Mouse (Mus musculus): ENCODE measurements at regions not wholly inside any gene's neighbourhood (a gene's known extent, or its start where the extent isn't known, plus 50 kb on each side); places are given as distances from the start of the nearest gene placed in this dataset.

GRCm38 (mm10) chr12:78133341-78133740, 60.7 kb upstream of the Gm6657 start:
- Histone ChIP-seq H3K36me3 (ENCODE audit: control insufficient read depth, insufficient read depth) (no peaks in the 10 kb centered on the region), H3K9me3 (ENCODE audit: control insufficient read depth) (no peaks in the 10 kb centered on the region), H3K27me3 (replicated peaks; ENCODE audit: control insufficient read depth, insufficient read depth, low read length) (no peaks in the 10 kb centered on the region; the same call in 1 of the 2 replicates), H3K27ac (ENCODE audit: low read depth, low read length) (no peak overlapping the region), H3K4me2 (replicated peaks; ENCODE audit: low read depth) (no peak overlapping the region), H3K9ac (ENCODE audit: low read depth, low read length) (no peak overlapping the region), H3K4me3 (ENCODE audit: low read depth, low read length) (no peak overlapping the region), H3K4me1 (replicated peaks; ENCODE audit: control insufficient read depth, insufficient read depth, low read length) (no peaks in the 10 kb centered on the region)
- WGBS: 50% methylated on average over 9 of the region's 9 CpGs
- TF ChIP-seq CTCF (IDR thresholded peaks at IDR 0.05; ENCODE audit: low read depth): no peak
- ATAC-seq: no peak

GRCm38 (mm10) chr12:78133984-78134383, 60.1 kb upstream of the Gm6657 start:
- ATAC-seq: no peak
- no peak overlapping the region for H3K4me3 ChIP-seq (ENCODE audit: low read depth, low read length)
- H3K9ac ChIP-seq (ENCODE audit: low read depth, low read length): no peak overlapping the region
- 56% methylated on average over 4 of the region's 4 CpGs for WGBS
- H3K4me1 ChIP-seq (replicated peaks; ENCODE audit: control insufficient read depth, insufficient read depth, low read length): no peaks in the 10 kb centered on the region
- TF ChIP-seq CTCF (IDR thresholded peaks at IDR 0.05; ENCODE audit: low read depth): no peak
- H3K27me3 ChIP-seq (replicated peaks; ENCODE audit: control insufficient read depth, insufficient read depth, low read length): no peaks in the 10 kb centered on the region; the same call in 1 of the 2 replicates
- no peaks in the 10 kb centered on the region for H3K36me3 ChIP-seq (ENCODE audit: control insufficient read depth, insufficient read depth)
- no peak overlapping the region for H3K27ac ChIP-seq (ENCODE audit: low read depth, low read length)
- no peak overlapping the region for H3K4me2 ChIP-seq (replicated peaks; ENCODE audit: low read depth)
- no peaks in the 10 kb centered on the region for H3K9me3 ChIP-seq (ENCODE audit: control insufficient read depth)

GRCm38 (mm10) chr12:78137196-78137595, 56.8 kb upstream of the Gm6657 start:
- no peaks in the 10 kb centered on the region for H3K36me3 ChIP-seq (ENCODE audit: control insufficient read depth, insufficient read depth)
- H3K27ac ChIP-seq (ENCODE audit: low read depth, low read length): no peak overlapping the region
- ATAC-seq: no peak
- no peak overlapping the region for H3K9ac ChIP-seq (ENCODE audit: low read depth, low read length)
- no peak for TF ChIP-seq CTCF (IDR thresholded peaks at IDR 0.05; ENCODE audit: low read depth)
- no peaks in the 10 kb centered on the region for H3K4me1 ChIP-seq (replicated peaks; ENCODE audit: control insufficient read depth, insufficient read depth, low read length)
- H3K9me3 ChIP-seq (ENCODE audit: control insufficient read depth): no peaks in the 10 kb centered on the region
- no peaks in the 10 kb centered on the region; the same call in 1 of the 2 replicates for H3K27me3 ChIP-seq (replicated peaks; ENCODE audit: control insufficient read depth, insufficient read depth, low read length)
- 75% methylated on average over 3 of the region's 3 CpGs for WGBS
- no peak overlapping the region for H3K4me3 ChIP-seq (ENCODE audit: low read depth, low read length)
- no peak overlapping the region for H3K4me2 ChIP-seq (replicated peaks; ENCODE audit: low read depth)

GRCm38 (mm10) chr12:78138467-78138866, 55.6 kb upstream of the Gm6657 start:
- Histone ChIP-seq H3K27ac (ENCODE audit: low read depth, low read length) (no peak overlapping the region), H3K4me3 (ENCODE audit: low read depth, low read length) (no peak overlapping the region), H3K9me3 (ENCODE audit: control insufficient read depth) (no peaks in the 10 kb centered on the region), H3K4me1 (replicated peaks; ENCODE audit: control insufficient read depth, insufficient read depth, low read length) (no peaks in the 10 kb centered on the region), H3K4me2 (replicated peaks; ENCODE audit: low read depth) (no peak overlapping the region), H3K36me3 (ENCODE audit: control insufficient read depth, insufficient read depth) (no peaks in the 10 kb centered on the region), H3K27me3 (replicated peaks; ENCODE audit: control insufficient read depth, insufficient read depth, low read length) (no peaks in the 10 kb centered on the region), H3K9ac (ENCODE audit: low read depth, low read length) (no peak overlapping the region)
- no peak for TF ChIP-seq CTCF (IDR thresholded peaks at IDR 0.05; ENCODE audit: low read depth)
- 95% methylated on average over 1 of the region's 1 CpGs for whole genome bisulfite sequencing
- no peak for ATAC-seq
